Comparison of ENCODE assay signal across 8 mouse cellular contexts in genomic region chr7:45161612-45162473, GRCm38 (mm10). TPM values are rescaled to one million over a fixed set of nuclear protein-coding genes. Genes with fewer than 3 reads are reported as not detected.
DNase-seq lines count a peak whose midpoint lies in the region; ATAC-seq lines count a peak whose summit lies in the region.

No protein-coding gene starts in this region.

- intact Hi-C loops in gastrocnemius, postnatal 14 days (cut with DNase I; ENCODE audit: low total_unique reads), result no loop called here

- peak; percentile 84 to 93 for DNase-seq in adrenal gland, adult 18-20 months (ENCODE audit: low spot score in 2 of 2)
- DNase-seq in embryo, embryonic 10.5 days (ENCODE audit: low spot score), result peak; percentile 95
- DNase-seq in gastrocnemius, postnatal 14 days, result peak; percentile 90
- DNase-seq in left cerebral cortex, adult 9 months (ENCODE audit: low spot score in 2 of 2), result peak; percentile 88 to 95
- DNase-seq in right cerebral cortex, postnatal 14 days, result peak; percentile 97
- DNase-seq in urinary bladder, postnatal 25 days (ENCODE audit: low spot score), result peak; percentile 93

- peak; percentile 96 for ATAC-seq in inflammation-experienced regulatory T-cells, adult 6 months
- peak; percentile 88 for ATAC-seq in megakaryocyte progenitor cell, adult 5-6 weeks (replicated peaks; ENCODE audit: poor library complexity)

RNA-seq across cellular contexts. Expression of gene Slc17a7, which starts 1.9 kb away (rescaled TPM):
- under 1 TPM; 0.19 to 0.23 TPM for total RNA-seq in adrenal gland, adult 18-20 months (2021)
- total RNA-seq in gastrocnemius, postnatal 14 days (2021), result 1 to 10 TPM; 3.6 to 4.3 TPM
- under 1 TPM in 1 of 3 experiments, not detected in 2; 0.16 TPM for polyA plus RNA-seq in inflammation-experienced regulatory T-cells, adult 6 months (2017; shearing (Covaris generic))
- 0.07 TPM in 1 of 2 replicates, not detected in the other for total RNA-seq in megakaryocyte progenitor cell, adult 5-6 weeks (2015)
- not detected in 2 replicates for total RNA-seq in megakaryocyte progenitor cell, adult 5-6 weeks (2017)

RNA-seq across cellular contexts. Expression of gene Aldh16a1, which starts 7.5 kb away (rescaled TPM):
- total RNA-seq in adrenal gland, adult 18-20 months (2021), result 10 to 100 TPM; 58.4 to 68.5 TPM
- total RNA-seq in gastrocnemius, postnatal 14 days (2021), result 10 to 100 TPM; 21.4 to 23.2 TPM
- polyA plus RNA-seq in inflammation-experienced regulatory T-cells, adult 6 months (2017; shearing (Covaris generic)), result 10 to 100 TPM; 15.2 to 32.1 (median 26.6) TPM
- 57.5 and 59.3 TPM in 2 replicates for total RNA-seq in megakaryocyte progenitor cell, adult 5-6 weeks (2015)
- total RNA-seq in megakaryocyte progenitor cell, adult 5-6 weeks (2017), result 23.4 and 25.8 TPM in 2 replicates

RNA-seq across cellular contexts. Expression of gene Pih1d1, which starts 7.7 kb away (rescaled TPM):
- 10 to 100 TPM; 57.3 to 58.6 TPM for total RNA-seq in adrenal gland, adult 18-20 months (2021)
- 10 to 100 TPM; 40.0 to 42.4 TPM for total RNA-seq in gastrocnemius, postnatal 14 days (2021)
- polyA plus RNA-seq in inflammation-experienced regulatory T-cells, adult 6 months (2017; shearing (Covaris generic)), result 10 to 100 TPM; 42.9 to 50.6 (median 50.5) TPM
- 114 and 146 TPM in 2 replicates for total RNA-seq in megakaryocyte progenitor cell, adult 5-6 weeks (2015)
- total RNA-seq in megakaryocyte progenitor cell, adult 5-6 weeks (2017), result 34.9 and 61.8 TPM in 2 replicates

RNA-seq across cellular contexts. Expression of gene Gfy, which starts 17.5 kb away (rescaled TPM):
- not detected for total RNA-seq in adrenal gland, adult 18-20 months (2021)
- total RNA-seq in gastrocnemius, postnatal 14 days (2021), result under 1 TPM; 0.16 to 0.23 TPM
- polyA plus RNA-seq in inflammation-experienced regulatory T-cells, adult 6 months (2017; shearing (Covaris generic)), result not detected
- not detected in 2 replicates for total RNA-seq in megakaryocyte progenitor cell, adult 5-6 weeks (2015)
- not detected in 2 replicates for total RNA-seq in megakaryocyte progenitor cell, adult 5-6 weeks (2017)

RNA-seq across cellular contexts. Expression of gene Pth2, which starts 19.0 kb away (rescaled TPM):
- not detected for total RNA-seq in adrenal gland, adult 18-20 months (2021)
- not detected for total RNA-seq in gastrocnemius, postnatal 14 days (2021)
- polyA plus RNA-seq in inflammation-experienced regulatory T-cells, adult 6 months (2017; shearing (Covaris generic)), result not detected
- not detected in 2 replicates for total RNA-seq in megakaryocyte progenitor cell, adult 5-6 weeks (2015)
- total RNA-seq in megakaryocyte progenitor cell, adult 5-6 weeks (2017), result not detected in 2 replicates

Comparison
In these comparisons a context has a peak if more than half of its experiments do, and no peak if none do; other contexts are left out.
1. Peak in every context shown above with its lines: DNase-seq and ATAC-seq.